Mouse (Mus musculus) naive thymus-derived CD4-positive, alpha-beta T cell, adult 5 months (primary cell): ENCODE data around the gene Ccl11. TPM values are rescaled to one million over a fixed set of nuclear protein-coding genes. Genes with fewer than 3 reads are reported as not detected.

Experiments
- polyA plus RNA-seq: library from polyadenylated mRNA; unstranded; fragments of 100-300 nt; shearing (Covaris generic); gene quantifications from one replicate; pipeline ENCODE4 v1.2.1, GENCODE M21; 2017

Ccl11 gene
- not detected for polyA plus RNA-seq

GRCm38 (mm10) chr11:82057646-82058045, at the start of gene Ccl11:
Ccl11 (plus strand) TSS chr11:82057823.

GRCm38 (mm10) chr11:82035356-82035755, 22.3 kb upstream of the Ccl11 start, which contains the start of gene Ccl2:
Ccl2 (plus strand) TSS chr11:82035571.

GRCm38 (mm10) chr11:82038535-82038934, 19.1 kb upstream of the Ccl11 start, which contains the start of gene Gm17268:
Gm17268 (minus strand) TSS chr11:82038562.

GRCm38 (mm10) chr11:82045471-82045870, 12.2 kb upstream of the Ccl11 start, which contains the start of gene Ccl7:
Ccl7 (plus strand) TSS chr11:82045712.

GRCm38 (mm10) chr11:82101529-82101928, 43.9 kb downstream of the Ccl11 start, which contains the start of gene Ccl12:
Ccl12 (plus strand) TSS chr11:82101845.

Other genes starting within 250 kb of the Ccl11 start
- gene 5530401A14Rik, start 197.2 kb upstream of the Ccl11 start, polyA plus RNA-seq, result not detected
- not detected for gene Asic2, start 89.4 kb upstream of the Ccl11 start, polyA plus RNA-seq
- not detected for gene Ccl2, start 22.3 kb upstream of the Ccl11 start, polyA plus RNA-seq
- not detected for gene Gm17268, start 19.3 kb upstream of the Ccl11 start, polyA plus RNA-seq
- gene Ccl7, start 12.1 kb upstream of the Ccl11 start, polyA plus RNA-seq, result not detected
- gene Ccl12, start 44.0 kb downstream of the Ccl11 start, polyA plus RNA-seq, result not detected
- gene Ccl8, start 57.4 kb downstream of the Ccl11 start, polyA plus RNA-seq, result not detected
- gene Ccl1, start 247.9 kb downstream of the Ccl11 start, polyA plus RNA-seq, result not detected